Mouse (Mus musculus): ENCODE results near the gene Pkdrej. TPM values are rescaled to one million over a fixed set of nuclear protein-coding genes. Genes with fewer than 3 reads are reported as not detected.

Gene Pkdrej
- polyA plus RNA-seq, 1 experiment, result 0.13 TPM

DNA sequence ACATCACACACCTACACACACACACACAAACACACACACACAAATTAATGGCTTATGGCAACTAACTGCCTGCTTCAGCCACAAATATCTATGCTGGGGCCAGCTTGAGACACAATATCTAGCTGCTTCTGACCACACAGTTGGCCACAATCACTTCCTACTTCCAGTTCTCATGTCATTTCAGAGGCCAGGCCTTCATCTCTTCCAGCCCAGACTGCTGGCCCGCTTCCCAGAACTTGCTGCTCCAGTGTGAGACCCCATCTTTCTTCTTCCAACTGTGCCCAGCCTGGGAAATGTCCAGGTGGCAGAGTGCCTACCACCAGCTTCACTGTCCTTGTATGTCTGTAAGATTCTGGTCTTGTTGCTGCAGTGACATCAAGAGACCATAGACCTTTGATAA lies 28.7 kb downstream of the Pkdrej start:
- H3K4me1 ChIP-seq (ENCODE audit: control insufficient read depth, insufficient read depth, low read length), result no peaks in the 10 kb centered on the region
- no peaks in the 10 kb centered on the region for H3K9me3 ChIP-seq (replicated peaks; ENCODE audit: control insufficient read depth, insufficient read depth, low read length, poor library complexity, severe bottlenecking)
- TF ChIP-seq CTCF (IDR thresholded peaks at IDR 0.05; ENCODE audit: low read depth, low read length) (no peak), EP300 (IDR thresholded peaks at IDR 0.05; ENCODE audit: insufficient read depth, low read depth, low read length) (no peak), POLR2A (IDR thresholded peaks at IDR 0.05; ENCODE audit: insufficient read depth, low read length) (no peak)
- no peaks in the 10 kb centered on the region for H3K36me3 ChIP-seq (ENCODE audit: control insufficient read depth, insufficient read depth, low read length, poor library complexity, severe bottlenecking)
- no peak overlapping the region for H3K27ac ChIP-seq (ENCODE audit: insufficient read depth, low read length)
- no peaks in the 10 kb centered on the region for H3K27me3 ChIP-seq (ENCODE audit: control insufficient read depth, insufficient read depth, low read length, poor library complexity, severe bottlenecking)
- no peak overlapping the region for H3K4me3 ChIP-seq (ENCODE audit: low read depth, low read length)
- no peak overlapping the region for H3K9ac ChIP-seq (ENCODE audit: low read depth, poor library complexity, severe bottlenecking)

DNA sequence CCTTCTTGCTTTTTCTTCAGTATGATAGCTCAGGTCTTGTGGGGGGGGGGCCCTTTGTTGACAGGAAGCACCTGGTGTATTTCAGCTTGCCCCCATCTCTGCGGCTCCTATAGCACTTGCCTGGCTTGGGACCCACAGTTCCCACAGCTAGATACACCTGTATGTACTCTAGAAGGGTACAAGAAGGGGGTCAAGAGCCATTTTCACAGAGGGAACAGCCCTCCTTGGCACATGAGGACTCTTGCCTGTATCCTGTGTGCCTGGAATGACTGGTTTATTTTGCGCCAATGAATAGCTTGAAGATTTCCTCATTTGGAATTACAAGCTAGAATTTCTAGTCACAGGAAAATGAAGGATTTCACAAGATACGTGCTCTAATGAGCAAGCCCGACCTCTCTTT lies 30.1 kb downstream of the Pkdrej start:
- H3K27ac ChIP-seq (ENCODE audit: insufficient read depth, low read length), result no peak overlapping the region
- H3K4me1 ChIP-seq (ENCODE audit: control insufficient read depth, insufficient read depth, low read length), result no peaks in the 10 kb centered on the region
- H3K9me3 ChIP-seq (replicated peaks; ENCODE audit: control insufficient read depth, insufficient read depth, low read length, poor library complexity, severe bottlenecking), result no peaks in the 10 kb centered on the region
- no peaks in the 10 kb centered on the region for H3K27me3 ChIP-seq (ENCODE audit: control insufficient read depth, insufficient read depth, low read length, poor library complexity, severe bottlenecking)
- H3K36me3 ChIP-seq (ENCODE audit: control insufficient read depth, insufficient read depth, low read length, poor library complexity, severe bottlenecking), result no peaks in the 10 kb centered on the region
- TF ChIP-seq EP300 (IDR thresholded peaks at IDR 0.05; ENCODE audit: insufficient read depth, low read depth, low read length) (no peak), CTCF (IDR thresholded peaks at IDR 0.05; ENCODE audit: low read depth, low read length) (no peak), POLR2A (IDR thresholded peaks at IDR 0.05; ENCODE audit: insufficient read depth, low read length) (no peak)
- no peak overlapping the region for H3K9ac ChIP-seq (ENCODE audit: low read depth, poor library complexity, severe bottlenecking)
- no peak overlapping the region for H3K4me3 ChIP-seq (ENCODE audit: low read depth, low read length)

DNA sequence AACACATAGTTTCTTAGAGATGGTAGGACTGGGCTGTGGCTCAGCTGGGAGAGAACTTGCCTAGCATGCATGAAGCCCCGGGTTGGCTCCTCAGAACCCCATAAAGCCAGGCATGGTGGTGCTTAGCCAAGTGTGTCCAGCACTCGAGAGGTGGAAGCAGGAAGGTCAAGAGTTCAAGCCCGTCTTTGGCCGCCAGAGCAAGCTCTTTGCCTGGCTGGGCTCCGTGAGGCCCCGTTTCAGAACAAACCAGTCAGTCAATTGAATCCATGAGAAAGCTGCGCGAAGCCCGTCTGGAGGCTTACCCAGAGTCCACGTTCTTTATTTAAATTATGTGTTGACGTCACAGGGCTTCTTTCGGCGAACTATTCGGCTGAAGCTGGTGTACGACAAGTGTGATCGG lies 32.9 kb downstream of the Pkdrej start:
- no peaks in the 10 kb centered on the region for H3K9me3 ChIP-seq (replicated peaks; ENCODE audit: control insufficient read depth, insufficient read depth, low read length, poor library complexity, severe bottlenecking)
- no peak overlapping the region for H3K4me3 ChIP-seq (ENCODE audit: low read depth, low read length)
- H3K36me3 ChIP-seq (ENCODE audit: control insufficient read depth, insufficient read depth, low read length, poor library complexity, severe bottlenecking), result no peaks in the 10 kb centered on the region
- no peak overlapping the region for H3K9ac ChIP-seq (ENCODE audit: low read depth, poor library complexity, severe bottlenecking)
- no peaks in the 10 kb centered on the region for H3K27me3 ChIP-seq (ENCODE audit: control insufficient read depth, insufficient read depth, low read length, poor library complexity, severe bottlenecking)
- H3K4me1 ChIP-seq (ENCODE audit: control insufficient read depth, insufficient read depth, low read length), result no peaks in the 10 kb centered on the region
- TF ChIP-seq EP300 (IDR thresholded peaks at IDR 0.05; ENCODE audit: insufficient read depth, low read depth, low read length) (no peak), POLR2A (IDR thresholded peaks at IDR 0.05; ENCODE audit: insufficient read depth, low read length) (no peak)
- no peak overlapping the region for H3K27ac ChIP-seq (ENCODE audit: insufficient read depth, low read length)

DNA sequence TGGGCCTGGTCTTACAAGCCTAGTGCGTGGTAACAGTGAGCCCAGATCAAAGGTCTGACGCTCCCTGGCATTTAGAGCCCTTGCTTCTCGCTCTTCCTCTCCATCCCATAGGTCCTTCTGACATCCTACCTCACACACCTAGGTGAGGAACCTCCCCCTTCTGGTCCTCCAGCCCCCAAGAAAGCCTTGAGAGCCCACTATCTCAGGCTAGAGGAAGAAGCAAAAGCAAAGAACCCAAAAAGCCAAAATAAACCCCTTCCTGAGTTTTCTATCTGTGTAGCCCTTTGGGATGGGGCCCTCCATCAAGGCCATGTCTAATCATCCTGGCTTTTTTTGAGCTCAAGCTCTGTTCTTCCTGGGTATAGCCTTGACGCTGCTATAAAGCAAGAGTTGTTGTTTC lies 33.5 kb downstream of the Pkdrej start:
- H3K36me3 ChIP-seq (ENCODE audit: control insufficient read depth, insufficient read depth, low read length, poor library complexity, severe bottlenecking), result no peaks in the 10 kb centered on the region
- no peak for TF ChIP-seq CTCF (IDR thresholded peaks at IDR 0.05; ENCODE audit: low read depth, low read length)
- TF ChIP-seq POLR2A (IDR thresholded peaks at IDR 0.05; ENCODE audit: insufficient read depth, low read length), result no peak
- TF ChIP-seq EP300 (IDR thresholded peaks at IDR 0.05; ENCODE audit: insufficient read depth, low read depth, low read length), result no peak
- no peaks in the 10 kb centered on the region for H3K9me3 ChIP-seq (replicated peaks; ENCODE audit: control insufficient read depth, insufficient read depth, low read length, poor library complexity, severe bottlenecking)
- no peaks in the 10 kb centered on the region for H3K4me1 ChIP-seq (ENCODE audit: control insufficient read depth, insufficient read depth, low read length)
- no peaks in the 10 kb centered on the region for H3K27me3 ChIP-seq (ENCODE audit: control insufficient read depth, insufficient read depth, low read length, poor library complexity, severe bottlenecking)
- H3K4me3 ChIP-seq (ENCODE audit: low read depth, low read length), result no peak overlapping the region
- no peak overlapping the region for H3K9ac ChIP-seq (ENCODE audit: low read depth, poor library complexity, severe bottlenecking)
- no peak overlapping the region for H3K27ac ChIP-seq (ENCODE audit: insufficient read depth, low read length)

DNA sequence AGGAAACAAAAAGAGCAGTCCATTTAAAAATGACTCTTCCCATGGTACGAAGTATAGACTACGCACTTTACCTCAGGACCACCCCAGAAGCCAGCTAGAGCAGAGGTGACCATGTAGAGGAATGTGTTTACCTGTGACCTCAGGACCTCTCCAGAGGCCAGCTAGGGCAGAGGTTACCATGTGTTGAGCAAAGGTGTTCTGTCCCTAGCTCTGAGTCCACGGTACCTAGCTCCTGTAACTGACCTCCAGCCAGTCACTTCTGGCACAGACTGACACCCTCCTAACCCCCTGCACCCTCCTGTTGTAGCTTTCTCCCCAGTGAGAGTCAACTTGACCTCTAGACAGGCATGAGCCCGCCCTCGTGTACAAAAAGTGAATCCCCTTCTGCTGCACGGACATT lies 34.1 kb downstream of the Pkdrej start:
- H3K36me3 ChIP-seq (ENCODE audit: control insufficient read depth, insufficient read depth, low read length, poor library complexity, severe bottlenecking), result no peaks in the 10 kb centered on the region
- no peaks in the 10 kb centered on the region for H3K9me3 ChIP-seq (replicated peaks; ENCODE audit: control insufficient read depth, insufficient read depth, low read length, poor library complexity, severe bottlenecking)
- no peak overlapping the region for H3K4me3 ChIP-seq (ENCODE audit: low read depth, low read length)
- TF ChIP-seq EP300 (IDR thresholded peaks at IDR 0.05; ENCODE audit: insufficient read depth, low read depth, low read length) (no peak), CTCF (IDR thresholded peaks at IDR 0.05; ENCODE audit: low read depth, low read length) (no peak), POLR2A (IDR thresholded peaks at IDR 0.05; ENCODE audit: insufficient read depth, low read length) (no peak)
- no peaks in the 10 kb centered on the region for H3K4me1 ChIP-seq (ENCODE audit: control insufficient read depth, insufficient read depth, low read length)
- H3K27ac ChIP-seq (ENCODE audit: insufficient read depth, low read length), result no peak overlapping the region
- no peak overlapping the region for H3K9ac ChIP-seq (ENCODE audit: low read depth, poor library complexity, severe bottlenecking)
- no peaks in the 10 kb centered on the region for H3K27me3 ChIP-seq (ENCODE audit: control insufficient read depth, insufficient read depth, low read length, poor library complexity, severe bottlenecking)

DNA sequence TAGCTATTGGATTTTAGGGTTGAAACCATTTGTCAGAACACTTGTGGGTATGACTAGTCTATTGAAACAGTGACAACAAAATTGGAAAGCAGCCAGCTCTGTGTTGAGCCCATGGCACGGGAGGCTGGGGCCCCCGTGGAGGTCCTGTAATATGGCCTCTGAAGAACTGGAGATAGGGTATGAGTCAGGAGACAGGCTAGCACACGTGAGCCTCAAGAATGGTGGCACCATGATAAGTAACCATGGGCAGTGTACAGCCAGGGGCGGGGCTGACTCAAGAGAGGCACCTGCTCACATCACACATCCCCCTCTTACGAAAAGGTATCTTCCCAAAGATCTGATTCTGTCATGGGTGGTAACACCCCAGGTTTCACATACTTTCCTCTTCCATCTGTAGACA lies 34.8 kb downstream of the Pkdrej start:
- no peak overlapping the region for H3K9ac ChIP-seq (ENCODE audit: low read depth, poor library complexity, severe bottlenecking)
- H3K4me1 ChIP-seq (ENCODE audit: control insufficient read depth, insufficient read depth, low read length), result no peaks in the 10 kb centered on the region
- no peaks in the 10 kb centered on the region for H3K36me3 ChIP-seq (ENCODE audit: control insufficient read depth, insufficient read depth, low read length, poor library complexity, severe bottlenecking)
- TF ChIP-seq POLR2A (IDR thresholded peaks at IDR 0.05; ENCODE audit: insufficient read depth, low read length) (no peak), EP300 (IDR thresholded peaks at IDR 0.05; ENCODE audit: insufficient read depth, low read depth, low read length) (no peak), CTCF (IDR thresholded peaks at IDR 0.05; ENCODE audit: low read depth, low read length) (no peak)
- no peaks in the 10 kb centered on the region for H3K27me3 ChIP-seq (ENCODE audit: control insufficient read depth, insufficient read depth, low read length, poor library complexity, severe bottlenecking)
- H3K27ac ChIP-seq (ENCODE audit: insufficient read depth, low read length), result no peak overlapping the region
- no peaks in the 10 kb centered on the region for H3K9me3 ChIP-seq (replicated peaks; ENCODE audit: control insufficient read depth, insufficient read depth, low read length, poor library complexity, severe bottlenecking)
- no peak overlapping the region for H3K4me3 ChIP-seq (ENCODE audit: low read depth, low read length)

Data from ES-Bruce4 (cell line).